Mouse (Mus musculus): ENCODE measurements around the gene Ufsp2.

GRCm38 (mm10) chr8:45946283-45946682 lies 29.0 kb upstream of the Ufsp2 start:
- TF ChIP-seq CTCF (IDR thresholded peaks at IDR 0.05; ENCODE audit: low read depth), result no peak
- TF ChIP-seq EP300 (IDR thresholded peaks at IDR 0.05; ENCODE audit: low read depth), result no peak
